Mouse (Mus musculus) erythroblast, embryonic 14.5 days (primary cell): Measurements from ENCODE around the gene Crybb3.

ENCODE experiments used
- GATA1 ChIP-seq: IDR thresholded peaks from 2 replicates; pipeline ENCODE4 v1.6.1; 2012; ENCODE audit warnings: low read length, inconsistent platforms, mixed read lengths
- TAL1 ChIP-seq: IDR thresholded peaks from 3 replicates; pipeline ENCODE4 v1.6.1; 2012; ENCODE audit warnings: low read length, inconsistent platforms, mixed read lengths

DNA sequence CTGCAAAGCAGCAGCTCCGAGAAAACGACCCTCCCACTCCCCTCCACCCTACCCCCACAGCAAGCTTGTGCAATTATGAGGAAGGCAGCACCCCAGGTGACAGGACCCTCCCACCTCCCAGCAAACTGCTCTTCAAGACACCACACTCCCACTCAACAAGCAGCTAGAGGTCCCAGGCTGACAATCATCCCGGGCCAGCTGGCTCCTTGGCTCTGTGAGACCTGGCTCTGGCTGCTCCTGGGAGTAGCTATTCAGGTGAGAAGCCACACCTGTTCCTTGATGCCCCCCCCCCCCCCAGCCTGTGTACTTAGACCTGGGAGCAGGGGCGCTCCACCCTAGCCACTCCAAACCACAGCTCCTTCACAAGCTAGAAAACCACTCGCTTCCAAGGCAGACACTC is 31.7 kb upstream of the Crybb3 start:
- no peak for TF ChIP-seq GATA1
- TF ChIP-seq TAL1 = no peak
